Comparison of ENCODE assay signal across 26 mouse cellular contexts in genomic region chr1:98309894-98310293, GRCm38 (mm10).
"Had no signal": no experiment of that assay in that cellular context is flagged by ENCODE, and none has a peak within 500 bp of the region (broad histone marks: within the 10 kb centered on the region; RNA-seq: fewer than 3 reads in every experiment).

No protein-coding gene starts in this region.

- H3K4me1 ChIP-seq: heart, embryonic 10.5 days; hindbrain, embryonic 13.5 days; hindbrain, embryonic 15.5 days; kidney, embryonic 15.5 days; limb, embryonic 13.5 days; limb, embryonic 15.5 days; liver, embryonic 13.5 days; liver, embryonic 15.5 days had no signal

- H3K4me3 ChIP-seq: heart, embryonic 10.5 days; heart, embryonic 13.5 days; heart, embryonic 15.5 days; hindbrain, embryonic 13.5 days; hindbrain, embryonic 15.5 days; kidney, embryonic 15.5 days; limb, embryonic 13.5 days; limb, embryonic 15.5 days; liver, embryonic 13.5 days; liver, embryonic 15.5 days had no signal

- H3K36me3 ChIP-seq: heart, embryonic 10.5 days; heart, embryonic 13.5 days; heart, embryonic 15.5 days; hindbrain, embryonic 13.5 days; hindbrain, embryonic 15.5 days; kidney, embryonic 15.5 days; limb, embryonic 13.5 days; limb, embryonic 15.5 days; liver, embryonic 13.5 days; liver, embryonic 15.5 days had no signal

- H3K9me3 ChIP-seq: heart, embryonic 10.5 days; heart, embryonic 13.5 days; heart, embryonic 15.5 days; hindbrain, embryonic 13.5 days; hindbrain, embryonic 15.5 days; kidney, embryonic 15.5 days; limb, embryonic 13.5 days; limb, embryonic 15.5 days; liver, embryonic 13.5 days; liver, embryonic 15.5 days had no signal

- H3K27me3 ChIP-seq: heart, embryonic 13.5 days; heart, embryonic 15.5 days; hindbrain, embryonic 13.5 days; hindbrain, embryonic 15.5 days; kidney, embryonic 15.5 days; limb, embryonic 13.5 days; limb, embryonic 15.5 days; liver, embryonic 13.5 days; liver, embryonic 15.5 days had no signal

- H3K27ac ChIP-seq: heart, embryonic 10.5 days; heart, embryonic 13.5 days; heart, embryonic 15.5 days; hindbrain, embryonic 13.5 days; hindbrain, embryonic 15.5 days; hindbrain, postnatal 0 days; kidney, embryonic 15.5 days; kidney, postnatal 0 days; limb, embryonic 13.5 days; limb, embryonic 15.5 days; liver, embryonic 13.5 days; liver, embryonic 15.5 days had no signal

- H3K4me2 ChIP-seq: heart, embryonic 13.5 days; heart, embryonic 15.5 days; hindbrain, embryonic 13.5 days; hindbrain, embryonic 15.5 days; kidney, embryonic 15.5 days; limb, embryonic 13.5 days; limb, embryonic 15.5 days; liver, embryonic 13.5 days; liver, embryonic 15.5 days had no signal

- H3K9ac ChIP-seq: heart, embryonic 13.5 days; heart, embryonic 15.5 days; hindbrain, embryonic 13.5 days; hindbrain, embryonic 15.5 days; kidney, embryonic 15.5 days; limb, embryonic 13.5 days; limb, embryonic 15.5 days; liver, embryonic 13.5 days; liver, embryonic 15.5 days had no signal

- DNase-seq: gastrocnemius, postnatal 14 days; gastrocnemius, postnatal 36 days; heart, adult 18-20 months; heart, postnatal 14 days; heart, postnatal 36 days; kidney, adult 11 months; kidney, adult 2 months; kidney, adult 9 months; kidney, postnatal 14 days; kidney, postnatal 36 days; layer of hippocampus, adult 9-11 months; layer of hippocampus, postnatal 36 days; left cerebral cortex, postnatal 4 days; liver, embryonic 13.5 days had no signal

- ATAC-seq: hindbrain, postnatal 0 days; intestine, embryonic 16.5 days had no signal
